Mouse (Mus musculus): Measurements from ENCODE around the gene Slc43a2. TPM values are rescaled to one million over a fixed set of nuclear protein-coding genes. Genes with fewer than 3 reads are reported as not detected.
"Not testable (repeated sequence)": the region's sequence is repeated elsewhere in the genome, so short reads cannot be mapped to it uniquely, and the experiment has no call there.

The Slc43a2 gene
- total RNA-seq, 2 experiments from 2014 or later, result 56.7 to 57.0 TPM

- TF ChIP-seq CTCF (IDR thresholded peaks at IDR 0.05), result no peak
- intact Hi-C loops (cut with DNase I), result no loop called here
These were observed 7.4 kb downstream of the Slc43a2 start for GRCm38 (mm10) chr11:75538970-75539299.

DNA sequence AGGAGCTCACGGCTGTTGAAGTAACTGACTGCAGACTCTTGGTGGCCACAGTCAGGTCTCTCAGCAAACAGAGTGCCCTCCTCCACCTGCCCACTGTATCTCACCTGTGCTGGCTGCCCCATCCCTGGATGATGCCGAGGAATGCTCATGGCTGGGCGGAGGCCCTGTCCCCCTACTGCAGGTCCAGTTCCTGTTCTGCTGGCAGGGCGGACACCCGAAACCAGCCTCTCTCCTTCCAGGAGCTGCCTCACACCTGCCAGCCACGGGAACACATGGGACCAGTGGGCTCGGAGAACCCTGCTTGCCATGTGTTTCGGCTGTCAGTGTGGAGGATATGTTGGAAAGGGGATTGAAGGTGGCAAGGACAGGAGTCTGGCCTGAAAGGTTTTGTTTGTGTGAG lies 8.7 kb downstream of the Slc43a2 start:
- no peak for DNase-seq (ENCODE audit: extremely low spot score in 1 of 2, low spot score in 2 of 2)
- intact Hi-C loops (cut with DNase I), result no loop called here
- Histone ChIP-seq H3K4me3 (no peak overlapping the region), H3K27ac (peak overlapping the region; percentile 28; the same call in 1 of the 2 replicates)
- no peak for TF ChIP-seq CTCF (IDR thresholded peaks at IDR 0.05)

More at GRCm38 (mm10) chr11:75538970-75539299, 7.4 kb downstream of the Slc43a2 start:
- no peak overlapping the region for H3K4me3 ChIP-seq
- H3K27ac ChIP-seq, result peak overlapping the region; percentile 80
- DNase-seq (ENCODE audit: extremely low spot score in 1 of 2, low spot score in 2 of 2), result no peak

DNA sequence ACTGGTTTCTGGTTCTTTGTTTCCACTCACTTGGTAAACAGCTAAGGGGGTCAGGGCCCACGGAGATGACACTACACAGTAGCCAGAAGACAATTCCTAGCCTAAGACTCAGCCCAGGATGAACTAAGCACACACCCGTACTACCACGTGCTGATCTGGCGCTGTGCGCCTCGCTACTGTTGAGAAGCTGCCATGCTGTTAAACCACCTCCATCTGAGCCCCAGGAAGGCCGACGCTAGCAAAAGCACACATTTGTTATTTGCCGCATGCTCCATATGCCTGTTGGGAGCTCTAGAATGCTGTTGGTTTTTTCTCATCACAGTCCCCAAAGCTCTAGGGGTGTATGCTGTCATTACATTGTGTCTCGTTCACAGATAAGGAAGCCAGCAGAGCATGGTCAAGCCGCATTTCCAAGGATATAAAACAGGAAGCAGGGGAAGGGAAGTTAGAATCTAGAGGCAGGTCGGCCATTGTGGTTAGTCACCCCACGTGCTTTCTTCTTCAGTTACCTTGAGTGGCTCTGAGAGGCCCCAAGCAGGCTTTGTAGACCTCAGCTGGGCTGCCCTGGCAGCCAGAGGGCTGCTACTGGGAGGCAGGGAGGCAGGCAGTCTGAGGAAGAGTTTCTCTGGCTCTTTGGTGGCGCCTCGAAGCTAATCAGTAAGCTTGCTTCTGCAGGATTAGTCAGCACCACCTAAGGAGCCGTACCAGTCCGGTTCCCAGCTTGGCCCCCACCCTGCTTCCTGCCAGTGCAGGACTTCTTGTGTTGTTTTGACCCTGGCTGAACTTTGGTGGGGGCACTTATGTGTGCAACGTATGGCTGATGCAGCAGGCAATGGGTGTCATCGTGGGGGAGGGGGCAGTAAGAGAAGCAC lies 9.5 kb downstream of the Slc43a2 start:
- peak overlapping the region; percentile 28; the same call in 1 of the 2 replicates for H3K27ac ChIP-seq
- H3K4me3 ChIP-seq, result no peak overlapping the region
- intact Hi-C loops (cut with DNase I), result no loop called here
- TF ChIP-seq CTCF (IDR thresholded peaks at IDR 0.05), result no peak
- no peak for DNase-seq (ENCODE audit: extremely low spot score in 1 of 2, low spot score in 2 of 2)

DNA sequence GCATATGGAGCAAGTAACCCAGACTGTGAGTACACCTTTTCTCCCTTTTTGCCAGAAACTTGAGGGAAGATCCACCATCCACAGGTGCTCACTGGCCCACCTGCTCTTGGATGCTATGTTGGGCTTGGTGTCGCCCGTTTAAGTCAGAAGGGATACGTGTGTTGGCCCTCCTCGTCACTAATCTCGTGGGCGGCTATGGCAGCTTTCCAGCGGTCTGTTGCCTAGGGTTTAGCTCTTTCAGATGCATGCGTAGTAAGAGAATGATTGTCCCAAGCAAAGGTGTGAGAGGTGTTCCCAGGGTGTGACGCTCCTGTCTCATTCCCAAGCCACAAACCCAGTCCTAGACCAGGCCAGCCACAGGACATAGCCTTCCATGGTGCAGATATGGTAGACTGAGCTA lies 13.2 kb downstream of the Slc43a2 start:
- no peak overlapping the region for H3K4me3 ChIP-seq
- TF ChIP-seq CTCF (IDR thresholded peaks at IDR 0.05), result no peak
- DNase-seq (ENCODE audit: extremely low spot score in 1 of 2, low spot score in 2 of 2), result no peak
- H3K27ac ChIP-seq, result no peak overlapping the region
- intact Hi-C loops (cut with DNase I), result no loop called here

DNA sequence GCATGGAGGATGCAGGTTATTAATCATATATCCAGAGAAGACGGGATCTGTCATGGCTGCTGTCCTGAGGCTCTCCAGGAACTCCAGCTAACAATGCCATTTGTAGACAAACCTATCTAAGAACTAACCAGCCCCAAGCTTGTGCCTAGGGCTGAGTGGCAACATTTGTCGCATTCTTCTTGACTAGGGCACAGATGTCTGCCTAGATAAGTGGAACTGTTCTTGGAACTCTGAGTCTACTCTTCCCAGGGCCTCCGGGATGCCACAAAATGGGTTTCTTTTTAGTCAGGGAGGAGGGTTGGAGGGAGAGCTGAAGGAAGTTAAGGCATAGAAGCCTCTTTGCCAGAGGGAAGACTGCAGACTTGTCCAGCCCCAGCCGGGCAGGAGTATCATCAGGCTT lies 14.6 kb downstream of the Slc43a2 start:
- no peak for TF ChIP-seq CTCF (IDR thresholded peaks at IDR 0.05)
- Histone ChIP-seq H3K4me3 (no peak overlapping the region), H3K27ac (no peak overlapping the region)

GRCm38 (mm10) chr11:75549658-75550111 lies 18.2 kb downstream of the Slc43a2 start:
- no peak overlapping the region for H3K4me3 ChIP-seq
- intact Hi-C loops (cut with DNase I), result no loop called here
- H3K27ac ChIP-seq, result no peak overlapping the region
- TF ChIP-seq CTCF (IDR thresholded peaks at IDR 0.05), result no peak
- no peak for DNase-seq (ENCODE audit: extremely low spot score in 1 of 2, low spot score in 2 of 2)

More for the DNA sequence above, 14.6 kb downstream of the Slc43a2 start:
- intact Hi-C loops (cut with DNase I), result no loop called here
- DNase-seq (ENCODE audit: extremely low spot score in 1 of 2, low spot score in 2 of 2), result no peak

DNA sequence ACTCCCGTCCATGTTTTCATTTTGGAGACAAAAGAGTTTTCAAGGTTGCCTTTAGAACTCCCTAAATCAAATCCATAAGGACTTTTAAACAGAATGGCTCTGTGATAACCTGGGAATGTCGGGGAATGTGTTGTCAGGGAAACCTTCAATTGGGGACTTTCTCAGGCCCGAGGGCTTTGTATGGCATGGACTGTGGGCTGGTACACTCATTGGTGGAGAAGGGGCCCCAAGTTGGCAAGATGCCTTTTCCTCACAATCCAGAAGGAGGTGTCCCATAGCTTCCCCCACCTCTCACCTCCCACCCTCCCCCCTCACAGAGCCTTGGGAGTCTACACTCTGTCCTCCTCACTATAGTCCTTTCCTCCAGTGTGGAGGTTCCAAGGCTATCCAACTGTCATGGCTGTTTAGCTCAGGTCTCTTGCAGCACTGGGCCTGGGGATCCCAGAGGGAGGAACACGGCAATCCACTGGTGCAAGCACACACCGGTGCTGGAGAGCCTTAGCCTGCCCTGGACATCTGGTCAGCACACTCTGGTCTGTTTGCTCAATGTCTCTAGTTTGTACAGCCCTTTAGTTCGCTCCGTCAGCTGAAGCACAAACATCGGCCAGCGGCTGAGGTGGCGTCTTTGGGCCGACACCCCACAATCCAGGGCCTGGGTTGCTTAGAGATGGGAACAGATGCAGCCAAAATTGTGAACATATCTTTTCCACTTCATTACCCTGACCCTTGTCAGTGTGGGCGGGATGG lies 18.9 kb downstream of the Slc43a2 start:
- H3K27ac ChIP-seq, result no peak overlapping the region; the same call in 1 of the 2 replicates
- H3K4me3 ChIP-seq, result no peak overlapping the region
- no peak for TF ChIP-seq CTCF (IDR thresholded peaks at IDR 0.05)
- intact Hi-C loops (cut with DNase I), result no loop called here
- DNase-seq (ENCODE audit: extremely low spot score in 1 of 2, low spot score in 2 of 2), result no peak

DNA sequence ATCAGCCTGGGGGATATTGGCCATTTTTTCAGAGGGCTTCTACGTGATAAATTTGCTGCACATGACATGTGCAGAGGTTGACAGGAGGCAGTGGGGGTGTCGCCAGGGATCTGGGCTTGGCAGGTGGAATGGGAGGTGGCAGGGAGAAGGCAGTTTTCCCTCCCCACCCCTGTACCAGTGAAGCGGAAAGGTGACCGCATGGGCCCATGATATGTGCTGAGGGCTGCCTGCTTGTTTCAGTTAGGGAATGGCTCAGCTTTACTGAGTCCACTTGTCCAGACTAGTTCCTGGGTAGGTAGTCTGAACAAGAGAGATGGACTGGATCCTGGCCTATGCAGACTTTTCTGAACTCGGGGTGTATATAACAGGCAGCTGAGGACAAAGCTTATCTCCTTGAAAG lies 19.8 kb downstream of the Slc43a2 start:
- Histone ChIP-seq H3K4me3 (no peak overlapping the region), H3K27ac (peak overlapping the region; percentile 64)
- DNase-seq (ENCODE audit: extremely low spot score in 1 of 2, low spot score in 2 of 2), result no peak
- no peak for TF ChIP-seq CTCF (IDR thresholded peaks at IDR 0.05)
- intact Hi-C loops (cut with DNase I), result no loop called here

DNA sequence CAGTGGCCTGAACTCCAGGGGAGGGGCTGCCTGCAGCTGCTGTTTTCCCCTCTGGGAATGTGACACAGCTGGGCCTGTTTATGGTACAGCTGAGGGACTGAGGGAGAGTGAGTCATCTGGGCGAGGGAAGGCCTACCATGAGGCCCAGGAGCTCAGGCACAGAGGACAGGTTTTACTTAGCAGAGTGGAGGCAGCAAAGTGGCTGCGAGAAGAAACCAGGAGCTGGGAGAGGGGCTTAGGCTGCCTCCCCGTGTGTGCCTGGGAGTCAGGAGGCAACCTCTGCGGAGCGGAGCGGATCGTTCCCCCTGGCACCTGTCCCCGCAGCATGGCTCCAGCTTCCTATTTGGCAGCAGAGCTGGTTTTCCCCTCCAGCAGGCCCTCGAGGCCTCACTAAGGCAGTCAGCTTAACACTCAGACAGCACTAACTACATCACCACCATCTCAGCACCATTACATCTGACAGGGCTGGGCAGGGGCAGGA lies 20.5 kb downstream of the Slc43a2 start:
- no peak for TF ChIP-seq CTCF (IDR thresholded peaks at IDR 0.05)
- Histone ChIP-seq H3K4me3 (no peak overlapping the region), H3K27ac (peak overlapping the region; percentile 64)
- no peak for DNase-seq (ENCODE audit: extremely low spot score in 1 of 2, low spot score in 2 of 2)
- intact Hi-C loops (cut with DNase I), result no loop called here

- Histone ChIP-seq H3K27ac (peak overlapping the region; percentile 64), H3K4me3 (no peak overlapping the region)
- no peak for TF ChIP-seq CTCF (IDR thresholded peaks at IDR 0.05)
- intact Hi-C loops (cut with DNase I), result no loop called here
- DNase-seq (ENCODE audit: extremely low spot score in 1 of 2, low spot score in 2 of 2), result no peak
These were observed 21.5 kb downstream of the Slc43a2 start for GRCm38 (mm10) chr11:75552906-75553482.

DNA sequence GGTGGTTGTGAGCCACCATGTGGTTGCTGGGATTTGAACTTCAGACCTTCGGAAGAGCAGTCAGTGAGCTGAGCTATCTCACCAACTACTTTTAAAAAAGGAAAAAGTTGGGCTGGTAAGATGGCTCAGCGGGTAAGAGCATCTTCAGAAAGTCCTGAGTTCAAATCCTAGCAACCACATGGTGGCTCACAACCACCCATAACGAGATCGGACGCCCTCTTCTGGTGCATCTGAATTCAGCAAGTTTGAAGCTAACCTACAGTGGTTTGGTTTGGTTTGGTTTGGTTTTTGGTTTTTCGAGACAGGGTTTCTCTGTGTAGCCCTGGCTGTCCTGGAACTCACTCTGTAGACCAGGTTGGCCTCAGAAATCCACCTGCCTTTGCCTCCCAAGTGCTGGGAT lies 24.5 kb downstream of the Slc43a2 start:
- H3K27ac ChIP-seq; DNase-seq (ENCODE audit: extremely low spot score in 1 of 2, low spot score in 2 of 2); H3K4me3 ChIP-seq; intact Hi-C loops (cut with DNase I): not testable (repeated sequence)

DNA sequence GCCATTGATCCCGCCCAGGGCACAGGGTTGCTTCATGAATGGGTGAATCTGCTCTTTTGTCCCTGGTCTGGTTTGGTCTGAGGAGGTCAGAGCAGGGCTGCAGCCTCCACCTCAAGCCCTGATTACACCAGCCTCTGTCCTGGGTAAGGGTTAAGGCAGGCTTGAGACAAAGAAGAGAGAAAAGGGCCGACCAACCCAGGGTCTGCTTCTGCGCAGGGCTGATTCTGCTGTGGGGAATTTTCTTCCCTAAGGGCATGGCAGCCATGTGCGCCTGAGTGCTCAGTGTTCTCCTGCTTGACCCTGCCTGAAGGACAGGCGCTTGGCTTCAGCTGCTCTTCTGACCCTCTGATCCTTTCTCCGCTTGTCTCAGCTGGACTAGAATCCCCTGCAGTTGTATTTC lies 25.6 kb downstream of the Slc43a2 start:
- intact Hi-C loops (cut with DNase I), result no loop called here
- no peak for TF ChIP-seq CTCF (IDR thresholded peaks at IDR 0.05)

More for the DNA sequence above, 25.6 kb downstream of the Slc43a2 start:
- Histone ChIP-seq H3K27ac (no peak overlapping the region), H3K4me3 (no peak overlapping the region)
- no peak for DNase-seq (ENCODE audit: extremely low spot score in 1 of 2, low spot score in 2 of 2)

Measured in left cerebral cortex, adult 2 months (tissue).